Mouse (Mus musculus) urinary bladder, postnatal 25 days (tissue): ENCODE data around the gene Gm20662.
"Not testable (repeated sequence)": the region's sequence is repeated elsewhere in the genome, so short reads cannot be mapped to it uniquely, and the experiment has no call there.

ENCODE experiments used
- DNase-seq: peaks from one replicate; pipeline ENCODE4 v3.0.0; 2022; ENCODE audit warnings: low spot score

The Gm20662 gene

GRCm38 (mm10) chr9:108010385-108010784 lies 14.2 kb downstream of the Gm20662 start:
- DNase-seq = no peak

- DNase-seq = not testable (repeated sequence)
These were observed 17.4 kb downstream of the Gm20662 start for GRCm38 (mm10) chr9:108013577-108013976.

- no peak for DNase-seq
These were observed 21.0 kb downstream of the Gm20662 start for GRCm38 (mm10) chr9:108017127-108017526.

- no peak for DNase-seq
These were observed 24.6 kb downstream of the Gm20662 start for GRCm38 (mm10) chr9:108020741-108021140.

- DNase-seq = no peak
These were observed 27.1 kb downstream of the Gm20662 start for GRCm38 (mm10) chr9:108023216-108023615.

- no peak for DNase-seq
These were observed 30.4 kb downstream of the Gm20662 start for GRCm38 (mm10) chr9:108026584-108026983.

- DNase-seq = no peak
These were observed 31.7 kb downstream of the Gm20662 start for GRCm38 (mm10) chr9:108027867-108028266.

- no peak for DNase-seq
These were observed 36.0 kb downstream of the Gm20662 start for GRCm38 (mm10) chr9:108032126-108032525.

- no peak for DNase-seq
These were observed 39.4 kb downstream of the Gm20662 start for GRCm38 (mm10) chr9:108035331-108036156.

- DNase-seq = no peak
These were observed 48.8 kb downstream of the Gm20662 start for GRCm38 (mm10) chr9:108044751-108045492.

- no peak for DNase-seq
These were observed 50.4 kb downstream of the Gm20662 start for GRCm38 (mm10) chr9:108046582-108046981.

GRCm38 (mm10) chr9:108047601-108048565 lies 51.7 kb downstream of the Gm20662 start:
- DNase-seq = no peak

- DNase-seq = no peak
These were observed 52.4 kb downstream of the Gm20662 start for GRCm38 (mm10) chr9:108048566-108048955.

- peak; percentile 90 for DNase-seq
These were observed 52.9 kb downstream of the Gm20662 start, which contains the start of gene Gmppb for GRCm38 (mm10) chr9:108049016-108049455. Gene Gmppb, plus strand, starts transcription at chr9:108049242.

- no peak for DNase-seq
These were observed 53.6 kb downstream of the Gm20662 start for GRCm38 (mm10) chr9:108049561-108050251.

GRCm38 (mm10) chr9:108051184-108051930 lies 55.2 kb downstream of the Gm20662 start:
- no peak for DNase-seq

GRCm38 (mm10) chr9:108051931-108052220 lies 55.7 kb downstream of the Gm20662 start:
- DNase-seq = no peak

- no peak for DNase-seq
These were observed 56.3 kb downstream of the Gm20662 start for GRCm38 (mm10) chr9:108052411-108052810.

- peak; percentile 96 for DNase-seq
These were observed 56.9 kb downstream of the Gm20662 start, which contains the start of gene Amigo3 for GRCm38 (mm10) chr9:108052885-108053664. Gene Amigo3, plus strand, starts transcription at chr9:108053159.
